Mouse (Mus musculus) spleen, adult 2 months (tissue): ENCODE results near the gene Bmp8b.

Experiments used
- CTCF ChIP-seq: fragments of 200-500 bp; IDR thresholded peaks from 2 replicates; pipeline ENCODE4 v1.5.1; 2011; ENCODE audit warnings: mild to moderate bottlenecking, inconsistent platforms; ENCODE audit not compliant: insufficient read depth, insufficient read length, insufficient replicate concordance; ENCODE audit errors: extremely low read depth
- POLR2A ChIP-seq: fragments of 200-500 bp; IDR thresholded peaks from 2 replicates; pipeline ENCODE4 v1.6.1; 2011; ENCODE audit warnings: low read depth, low read length, inconsistent platforms

DNA sequence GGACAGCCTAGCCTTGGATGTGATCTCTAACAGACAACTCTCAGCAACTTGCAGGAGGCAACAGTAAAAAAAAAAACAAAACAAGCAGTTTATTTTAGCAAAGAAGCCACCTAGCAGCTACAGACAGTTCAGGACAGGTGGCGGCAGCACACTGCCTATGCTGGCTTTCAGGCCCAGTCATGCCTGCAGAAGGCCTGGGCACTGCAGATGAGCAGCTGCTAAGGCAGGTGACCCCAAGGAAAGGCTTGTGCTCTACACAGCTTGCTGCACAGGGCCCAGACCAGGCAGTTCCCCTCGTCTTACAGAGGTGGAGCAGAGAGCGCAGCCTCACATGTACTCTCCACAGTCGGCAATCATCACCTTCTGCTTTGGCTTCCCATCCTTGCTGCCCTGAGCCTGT, 22.1 kb downstream of the Bmp8b start:
- no peak for TF ChIP-seq CTCF
- TF ChIP-seq POLR2A = no peak
